Mouse (Mus musculus) stomach, postnatal 0 days (tissue): Measurements from ENCODE around the gene Il9.

Experiments
- CTCF ChIP-seq: IDR thresholded peaks from 2 replicates; pipeline ENCODE4 v1.5.1; 2016; ENCODE audit warnings: antibody characterized with exemption, low read depth, mild to moderate bottlenecking, moderate library complexity
- EP300 ChIP-seq: optimal IDR thresholded peaks from 2 replicates; pipeline ENCODE3; 2016; ENCODE audit warnings: antibody characterized with exemption

GRCm38 (mm10) chr13:56434311-56434751, 47.7 kb downstream of the Il9 start:
- TF ChIP-seq CTCF, result no peak
- no peak for TF ChIP-seq EP300
